Mouse (Mus musculus) cerebellum, adult 2 months (tissue): ENCODE data around the gene 4930519G04Rik.
"Not testable (repeated sequence)": the region's sequence is repeated elsewhere in the genome, so short reads cannot be mapped to it uniquely, and the experiment has no call there.

Experiments
- CTCF ChIP-seq: fragments of 200-500 bp; IDR thresholded peaks from 2 replicates; pipeline ENCODE4 v1.5.1; 2011; ENCODE audit warnings: low read depth, mild to moderate bottlenecking, control low read depth, low read length, moderate library complexity, borderline replicate concordance; ENCODE audit not compliant: insufficient read depth
- POLR2A ChIP-seq: fragments of 200-500 bp; IDR thresholded peaks from 2 replicates; pipeline ENCODE4 v1.6.1; 2011; ENCODE audit warnings: low read length, control low read depth, borderline replicate concordance; ENCODE audit not compliant: insufficient read depth

DNA sequence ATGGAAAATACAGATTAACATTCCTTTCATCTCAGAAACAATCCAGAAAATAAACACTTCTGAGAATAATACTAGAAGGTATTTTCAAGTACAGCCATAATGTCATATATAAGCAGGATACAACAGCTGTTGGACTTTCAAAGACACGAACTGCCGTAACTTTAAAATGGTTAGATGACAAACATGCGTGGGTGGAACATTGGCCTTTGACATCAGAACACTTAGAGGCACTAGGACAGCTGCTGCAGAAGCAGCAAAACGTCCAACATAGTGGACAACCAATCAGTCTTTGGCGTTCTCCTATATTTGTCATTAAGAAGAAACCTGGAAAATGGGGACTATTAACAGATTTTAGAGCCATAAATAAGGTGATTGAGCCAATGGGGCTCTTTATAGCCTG lies 13.0 kb upstream of the 4930519G04Rik start:
- not testable (repeated sequence) for TF ChIP-seq POLR2A, CTCF
